Mouse (Mus musculus) liver, adult 2 months (tissue): ENCODE measurements around the gene Cbx5.

Source experiments
- CTCF ChIP-seq: fragments of 200-500 bp; IDR thresholded peaks from 2 replicates; pipeline ENCODE4 v1.5.1; 2011; ENCODE audit warnings: low read depth, low read length, control low read depth
- POLR2A ChIP-seq: fragments of 200-500 bp; IDR thresholded peaks from 2 replicates; pipeline ENCODE4 v1.6.1; 2011; ENCODE audit warnings: low read length, control low read depth; ENCODE audit not compliant: insufficient read depth; ENCODE audit errors: extremely low read depth

GRCm38 (mm10) chr15:103196835-103197234, 42.8 kb downstream of the Cbx5 start:
- no peak for TF ChIP-seq POLR2A
- no peak for TF ChIP-seq CTCF
